Mouse (Mus musculus) heart, postnatal 0 days (tissue): ENCODE data around the gene Fndc7.

Experiments used
- CTCF ChIP-seq: IDR thresholded peaks from 2 replicates; pipeline ENCODE4 v1.5.1; 2016; ENCODE audit warnings: antibody characterized with exemption, control low read depth, low read depth
- EP300 ChIP-seq: IDR thresholded peaks from 2 replicates; pipeline ENCODE4 v1.6.1; 2016; ENCODE audit warnings: antibody characterized with exemption, low read depth

DNA sequence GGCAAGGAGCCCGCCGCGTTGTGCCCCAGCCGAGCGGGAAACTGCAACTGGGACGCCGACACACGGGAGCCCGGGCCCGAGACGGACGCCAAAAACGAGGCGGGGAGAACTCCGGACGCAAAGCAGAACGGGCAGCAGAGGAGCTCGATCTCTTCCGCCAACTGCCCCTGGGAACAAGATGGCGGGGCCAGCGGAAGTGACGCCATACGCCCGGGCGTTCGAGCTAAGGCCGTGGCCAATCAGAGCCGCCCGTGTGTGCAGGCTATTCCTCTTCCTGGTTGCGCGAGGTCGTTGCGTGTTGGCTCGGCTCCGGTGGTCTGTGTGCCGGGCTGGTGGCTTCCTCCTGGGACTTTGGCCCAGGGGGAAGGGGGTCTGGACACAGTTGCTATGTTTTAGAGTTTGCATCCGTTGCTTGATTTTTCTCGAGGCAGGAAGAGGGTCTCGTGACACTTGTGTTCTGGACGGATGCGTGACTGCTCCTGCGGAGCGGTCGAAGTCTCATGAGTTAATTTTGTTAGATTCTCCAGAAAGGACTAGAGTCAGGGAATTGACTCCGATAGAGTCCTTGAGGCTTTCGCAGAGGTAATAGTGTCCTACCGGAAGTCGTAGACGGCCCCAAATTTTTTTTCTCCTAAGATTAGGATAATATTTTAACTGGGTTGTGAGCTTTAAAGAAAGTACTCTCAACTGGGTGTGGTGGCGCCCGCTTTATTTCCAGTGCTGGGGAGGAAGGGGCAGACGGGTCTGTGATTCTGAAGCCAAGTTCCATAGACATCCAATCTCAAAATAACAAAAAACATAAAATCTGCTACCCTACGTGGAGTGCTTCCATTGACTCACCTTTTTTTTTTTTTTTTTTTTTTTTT is 22.0 kb upstream of the Fndc7 start, which contains the start of gene Prpf38b:
- TF ChIP-seq EP300 (no peak; the same call in 1 of the 2 replicates), CTCF (no peak)
